Mouse (Mus musculus): ENCODE measurements around the gene Mrpl33.
"Not testable (repeated sequence)": the region's sequence is repeated elsewhere in the genome, so short reads cannot be mapped to it uniquely, and the experiment has no call there.

Mrpl33 gene

GRCm38 (mm10) chr5:31598121-31598520 is 1.4 kb downstream of the Mrpl33 start:
- no peak for DNase-seq

DNA sequence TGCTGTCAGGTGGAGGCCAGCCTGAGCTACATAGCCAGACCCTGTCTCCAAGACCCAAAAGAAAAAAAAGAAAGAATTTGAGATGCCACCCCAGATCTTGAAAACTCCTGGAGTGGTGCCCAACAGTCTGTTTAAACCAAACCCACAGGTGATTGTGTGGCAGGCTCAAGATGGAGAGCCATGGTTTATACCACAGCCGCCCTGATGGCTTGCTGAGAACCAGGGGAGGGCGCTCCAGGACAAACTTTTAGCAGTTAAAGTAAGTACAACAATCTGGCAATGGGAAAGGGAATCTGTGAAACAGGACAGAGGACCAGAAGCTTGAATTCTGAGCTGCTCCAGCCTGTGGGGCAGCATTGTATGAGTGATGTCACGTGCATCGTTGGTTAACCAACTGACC is 1.8 kb downstream of the Mrpl33 start:
- peak; percentile 33 for DNase-seq

GRCm38 (mm10) chr5:31599161-31599560 is 2.4 kb downstream of the Mrpl33 start:
- DNase-seq: no peak

DNA sequence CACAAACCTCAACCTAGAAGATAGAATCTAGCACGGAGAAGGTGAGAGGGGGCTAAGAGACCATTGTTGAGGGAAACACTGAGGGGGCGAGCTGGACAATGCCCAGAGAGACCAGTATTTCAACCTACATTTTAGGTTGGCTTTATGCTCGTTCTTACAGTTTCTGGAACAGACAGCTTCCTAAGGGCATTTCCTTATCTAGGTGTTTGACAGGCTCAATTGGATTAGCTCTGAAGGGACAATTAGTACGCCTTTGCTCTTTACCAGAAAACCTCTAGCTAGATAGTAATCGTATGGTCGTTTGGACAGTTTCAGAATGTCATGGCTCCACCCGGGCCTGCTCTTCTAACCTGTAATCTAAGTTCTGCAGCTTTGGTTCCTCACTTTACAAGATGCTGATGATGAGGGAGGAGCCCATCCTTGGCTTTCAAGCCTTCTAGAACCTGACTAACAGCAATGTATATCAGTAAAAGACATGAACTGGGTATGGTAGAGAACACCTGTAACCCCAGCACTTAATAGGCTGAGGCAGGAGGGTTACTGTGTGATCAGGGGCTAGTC is 4.5 kb downstream of the Mrpl33 start:
- no peak for DNase-seq

DNA sequence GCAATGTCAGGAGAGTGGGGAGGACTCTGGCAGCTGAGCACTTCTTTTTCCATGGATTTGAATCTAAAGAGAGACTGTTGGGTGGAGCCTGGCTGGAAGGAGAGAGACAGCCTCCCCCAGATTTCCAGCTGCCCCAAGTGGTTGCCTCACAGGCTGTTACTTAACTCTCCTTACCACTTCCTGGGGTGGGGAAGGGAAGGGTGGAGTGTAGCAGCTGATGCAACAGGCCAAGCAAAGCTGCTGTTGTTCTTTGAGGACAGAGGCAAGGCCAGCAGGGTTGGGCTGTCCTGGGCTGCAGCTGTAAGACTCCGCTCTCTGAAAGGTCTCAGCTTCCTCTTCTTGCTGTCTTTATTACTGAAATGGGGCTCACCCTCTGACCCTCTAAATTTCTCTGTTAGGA is 5.6 kb downstream of the Mrpl33 start:
- DNase-seq: no peak

DNA sequence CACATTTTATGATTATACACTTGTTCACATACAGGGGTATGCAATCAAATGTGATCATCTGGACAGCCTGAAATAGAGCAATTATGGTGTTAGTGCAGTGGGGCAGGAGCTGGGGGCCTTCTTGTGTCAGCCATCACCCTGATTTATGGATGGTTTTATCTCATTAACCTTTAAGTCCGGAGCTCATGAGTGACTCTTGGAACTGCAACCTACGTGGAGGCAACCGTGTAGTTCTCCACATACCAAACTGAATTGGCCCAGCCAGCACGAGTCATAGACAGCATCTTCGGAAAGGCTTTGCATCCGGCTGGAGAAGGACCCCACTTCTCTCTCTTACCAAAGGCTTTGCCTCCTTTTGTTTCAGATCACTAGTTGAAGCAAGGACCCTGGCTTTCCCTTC is 7.0 kb downstream of the Mrpl33 start:
- DNase-seq: no peak

DNA sequence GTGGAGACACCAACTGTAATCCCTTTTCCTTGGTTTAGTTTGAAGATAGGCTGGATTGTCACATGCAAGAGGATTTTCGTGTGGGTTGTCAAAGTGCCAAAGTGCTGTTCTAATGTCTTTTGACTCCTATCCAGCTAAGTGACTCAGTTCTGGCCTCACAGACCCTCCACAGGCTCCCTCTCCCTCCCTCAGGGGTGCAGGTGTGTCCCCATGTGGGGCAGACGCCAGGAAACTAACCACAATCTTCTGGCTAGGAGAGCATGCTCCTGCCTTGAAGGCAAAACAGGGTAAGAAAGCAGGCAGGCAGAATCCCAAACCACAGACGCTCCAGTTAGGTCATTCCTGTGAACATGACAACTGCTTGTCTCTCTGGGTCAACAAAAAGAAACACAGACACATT is 9.4 kb downstream of the Mrpl33 start:
- no peak for DNase-seq

DNA sequence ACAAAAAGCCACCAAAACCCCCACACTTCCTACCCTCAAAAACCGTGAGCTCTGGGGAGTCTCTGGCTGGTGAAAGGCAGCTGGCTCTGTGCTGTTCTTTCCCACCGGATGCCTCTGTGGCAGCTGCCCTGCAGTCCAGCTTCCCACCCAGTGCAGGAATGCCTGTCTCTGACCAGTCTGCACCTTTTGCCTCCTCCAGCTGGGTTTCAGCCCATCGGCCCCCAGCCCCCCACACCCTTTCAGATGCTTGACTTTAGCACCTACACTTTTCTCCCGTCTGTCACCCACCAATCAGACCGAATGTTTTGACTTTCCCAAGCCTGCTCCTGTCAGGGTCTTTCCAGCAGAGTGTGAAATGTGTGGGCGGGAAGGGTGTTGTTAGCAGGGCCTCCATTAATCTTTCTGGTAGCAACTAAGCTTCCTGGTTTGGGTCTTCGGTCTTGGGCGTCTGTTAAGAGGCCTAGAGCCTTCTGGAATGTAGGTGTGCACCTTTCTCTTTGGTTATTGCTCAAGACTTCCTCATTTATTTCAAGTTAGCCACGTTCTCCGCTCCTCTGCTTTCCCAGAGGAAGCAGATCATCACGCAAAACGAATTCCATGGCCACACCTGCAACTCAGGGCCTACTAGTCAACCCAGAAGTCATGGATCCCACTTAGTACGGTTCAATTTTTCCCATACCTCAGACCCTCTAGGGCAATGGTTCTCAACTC is 13.8 kb downstream of the Mrpl33 start:
- no peak for DNase-seq

- DNase-seq: no peak
Observed at GRCm38 (mm10) chr5:31611186-31611585, 14.5 kb downstream of the Mrpl33 start.

DNA sequence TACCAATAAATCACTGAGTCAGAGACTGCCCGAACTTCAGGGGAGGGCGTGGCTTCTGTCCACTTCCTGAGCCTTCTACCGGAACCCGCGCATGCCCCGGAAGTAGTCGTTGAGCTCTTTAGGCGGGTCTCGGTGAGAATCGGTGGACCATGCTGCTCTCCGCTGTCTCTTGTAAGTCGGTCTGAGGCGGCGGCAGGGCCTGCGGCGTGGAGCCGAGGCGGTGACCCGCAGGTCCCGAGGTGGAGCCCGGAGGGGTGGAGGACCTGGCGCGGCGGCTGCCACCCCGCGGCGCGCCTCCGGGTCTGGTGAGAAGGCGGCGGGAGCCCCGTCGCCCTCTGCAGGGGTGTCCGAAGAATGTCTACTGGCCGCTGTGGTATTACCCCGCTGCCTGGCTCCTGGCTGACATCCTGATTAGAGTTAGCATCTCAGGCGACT is 17.1 kb downstream of the Mrpl33 start:
- DNase-seq: peak; percentile 94

DNA sequence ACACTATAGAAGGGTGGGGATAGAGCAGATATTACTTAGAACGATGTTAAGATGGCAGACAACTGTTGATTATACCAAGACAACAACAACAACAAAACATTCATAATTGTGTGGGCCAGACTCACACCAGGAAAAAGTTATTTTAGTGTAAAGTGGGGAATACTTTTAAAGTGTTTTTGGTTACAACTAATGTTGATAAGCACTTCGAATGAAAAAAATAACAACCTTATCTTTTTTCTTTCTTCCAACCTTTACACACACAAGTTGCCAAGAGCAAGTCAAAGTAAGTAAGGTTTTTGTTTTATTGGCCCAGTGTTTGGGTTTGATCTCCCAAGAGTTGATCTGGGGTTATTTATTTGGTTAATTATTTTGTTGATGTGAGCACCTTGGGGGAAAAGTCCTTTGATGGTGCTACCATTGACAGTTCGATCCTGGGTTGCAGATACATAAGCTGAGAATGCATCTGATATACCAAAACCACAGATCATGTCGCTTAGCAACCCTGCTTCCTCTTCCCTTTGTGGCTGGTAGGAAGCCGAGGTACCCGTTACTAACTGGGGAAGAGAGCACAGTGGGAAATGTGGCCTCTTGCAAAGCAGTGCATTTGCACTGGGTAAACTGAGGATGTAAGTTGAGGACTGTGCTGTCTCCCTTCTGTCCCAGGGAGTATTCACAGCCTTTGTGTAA is 17.7 kb downstream of the Mrpl33 start:
- DNase-seq: no peak

DNA sequence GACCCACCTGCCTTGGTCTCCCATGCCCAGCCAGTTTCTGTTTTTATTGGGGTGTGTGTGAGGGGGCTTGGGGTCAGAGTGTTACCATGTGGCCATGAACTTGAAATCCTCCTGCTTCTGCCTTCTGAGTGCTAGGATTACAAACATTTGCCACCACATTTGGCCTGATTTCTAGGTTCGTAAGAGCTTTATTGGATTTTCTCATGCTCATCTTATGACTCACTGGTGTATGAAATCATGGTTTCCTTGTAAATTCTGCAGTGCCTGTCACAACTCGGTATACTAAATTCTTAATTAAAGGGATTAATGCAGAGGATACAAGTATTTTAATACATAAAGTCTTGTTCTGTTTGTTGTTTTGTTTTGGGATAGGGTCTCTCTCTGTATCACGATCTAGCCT is 23.6 kb downstream of the Mrpl33 start:
- no peak for DNase-seq

GRCm38 (mm10) chr5:31627117-31627516 is 30.4 kb downstream of the Mrpl33 start:
- DNase-seq: no peak

DNA sequence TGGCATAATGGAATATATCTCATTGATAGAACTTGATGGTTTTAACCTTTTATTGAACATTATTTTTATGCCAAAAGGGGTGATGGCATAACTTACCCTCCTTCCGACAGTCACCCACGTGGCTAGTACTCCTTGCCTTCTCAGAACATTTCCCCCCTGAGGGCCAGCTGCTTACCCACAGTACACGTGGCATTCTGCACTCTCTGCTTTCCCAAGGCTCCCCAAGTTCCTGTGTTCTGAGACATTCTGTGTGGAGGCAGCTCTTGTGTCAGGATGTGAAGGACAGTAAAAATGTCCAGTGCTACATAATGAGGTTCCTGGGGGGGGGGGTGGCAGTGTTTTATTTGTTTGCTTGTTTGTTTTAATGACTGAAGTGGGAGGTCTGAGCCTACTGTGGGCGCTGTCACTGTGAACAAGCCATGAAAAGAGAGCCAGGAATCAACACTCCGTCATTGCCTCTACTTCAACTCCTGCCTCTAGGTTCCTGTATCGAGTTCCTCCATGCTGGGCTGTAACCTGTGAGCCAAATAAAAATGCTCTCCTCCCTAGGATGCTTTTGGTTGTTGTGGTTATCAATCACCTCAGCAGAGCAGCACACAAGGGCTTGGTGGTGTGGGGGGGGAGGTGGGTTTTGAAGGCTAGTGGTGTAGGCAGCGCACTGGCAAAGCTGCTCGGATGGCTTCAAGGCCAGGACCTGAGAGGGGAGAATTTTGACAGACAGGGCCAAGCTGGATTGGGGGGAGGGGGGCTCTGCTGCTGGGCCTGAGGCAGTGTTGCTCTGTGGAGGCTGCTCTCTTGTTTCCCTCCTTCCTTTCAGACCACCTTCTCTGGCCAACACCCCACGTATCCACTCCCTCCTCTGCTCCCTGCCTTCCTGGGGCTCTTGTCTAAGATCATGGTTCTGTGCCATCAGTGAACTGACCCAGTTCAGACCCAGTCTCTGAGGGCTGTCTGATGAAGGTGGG is 31.1 kb downstream of the Mrpl33 start:
- DNase-seq: no peak

DNA sequence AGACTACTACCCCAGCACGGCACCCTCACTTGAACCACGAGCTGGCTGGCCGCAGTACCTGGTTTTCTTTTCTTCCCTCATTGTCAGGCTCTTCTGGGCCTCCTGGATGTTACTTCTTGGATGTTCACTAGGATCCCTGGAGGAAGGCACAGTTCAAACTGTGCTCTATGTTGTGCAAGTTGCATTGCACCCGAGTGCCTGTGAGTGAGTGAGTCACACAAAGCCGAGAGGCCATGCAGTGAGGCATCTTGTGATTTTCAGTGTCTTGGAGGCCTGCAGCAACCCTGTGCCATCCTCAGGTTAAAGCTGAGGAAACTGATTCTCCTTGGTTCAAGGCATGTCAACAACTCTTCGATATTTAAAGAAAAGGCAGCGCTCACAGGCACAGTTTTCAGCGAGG is 31.8 kb downstream of the Mrpl33 start:
- no peak for DNase-seq

- peak; percentile 33 for DNase-seq
Observed at GRCm38 (mm10) chr5:31630064-31630463, 33.3 kb downstream of the Mrpl33 start.

DNA sequence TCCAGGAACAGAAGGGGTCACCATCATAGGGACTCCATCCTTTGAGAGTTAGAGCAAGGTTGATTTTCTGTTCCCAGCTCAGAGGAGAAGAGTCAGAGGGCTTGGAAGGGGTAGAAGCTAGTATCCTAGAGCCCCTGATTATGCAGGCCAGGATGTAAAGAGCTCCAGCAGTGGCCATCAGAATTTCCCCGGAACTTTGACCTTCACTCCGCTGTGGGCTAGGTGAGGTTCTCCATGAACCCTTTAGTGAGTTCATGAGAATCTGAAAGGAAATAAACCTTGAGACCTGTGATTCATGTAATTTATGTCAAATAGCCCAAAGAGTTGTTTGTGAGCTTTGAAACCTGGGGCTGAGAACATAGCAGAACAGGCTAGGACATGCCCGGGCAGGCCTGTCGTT is 34.4 kb downstream of the Mrpl33 start:
- DNase-seq: not testable (repeated sequence)

DNA sequence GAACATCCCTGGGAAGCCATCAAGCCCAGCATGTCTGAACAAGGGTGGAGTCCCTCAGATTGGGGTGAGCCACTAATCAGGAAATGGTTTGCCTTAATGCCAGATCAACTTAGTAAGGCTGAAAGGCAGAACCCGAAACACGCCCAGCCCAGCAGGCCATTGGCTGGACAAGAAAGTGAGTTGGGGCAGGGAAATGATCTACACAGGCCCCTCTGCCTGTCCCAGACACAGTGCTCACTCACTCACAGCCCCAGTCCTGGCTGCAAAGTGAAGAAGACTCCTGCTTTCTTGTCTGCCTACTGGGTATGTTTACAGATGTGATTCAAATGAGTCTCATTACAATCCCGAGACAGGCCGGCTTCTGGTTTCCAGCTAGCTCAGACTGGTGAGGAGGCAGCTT is 37.4 kb downstream of the Mrpl33 start:
- DNase-seq: no peak

- DNase-seq: no peak
Observed at GRCm38 (mm10) chr5:31634679-31635078, 37.9 kb downstream of the Mrpl33 start.

GRCm38 (mm10) chr5:31636636-31637253 is 40.0 kb downstream of the Mrpl33 start:
- DNase-seq: peak; percentile 66

DNA sequence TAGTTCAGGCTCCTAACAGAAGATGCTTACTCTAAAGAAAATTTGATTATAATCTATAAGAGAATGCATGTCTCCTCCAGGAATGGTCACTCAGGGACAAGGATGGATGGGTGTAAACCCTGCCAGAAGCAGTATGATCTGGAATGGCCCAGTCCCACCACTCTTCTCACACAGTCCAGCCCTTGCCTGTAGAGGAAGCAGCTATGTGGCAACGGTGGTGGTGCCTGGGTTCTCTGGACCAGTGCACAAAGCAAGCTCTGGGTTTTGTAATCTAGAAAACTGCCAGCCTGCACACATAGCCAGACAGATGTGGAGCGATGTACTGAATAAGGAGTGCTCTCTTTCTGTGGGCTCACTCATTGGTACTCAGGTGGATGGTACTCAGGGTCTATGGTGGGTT is 43.8 kb downstream of the Mrpl33 start:
- no peak for DNase-seq

- DNase-seq: no peak
Observed at GRCm38 (mm10) chr5:31642300-31642699, 45.6 kb downstream of the Mrpl33 start.

DNA sequence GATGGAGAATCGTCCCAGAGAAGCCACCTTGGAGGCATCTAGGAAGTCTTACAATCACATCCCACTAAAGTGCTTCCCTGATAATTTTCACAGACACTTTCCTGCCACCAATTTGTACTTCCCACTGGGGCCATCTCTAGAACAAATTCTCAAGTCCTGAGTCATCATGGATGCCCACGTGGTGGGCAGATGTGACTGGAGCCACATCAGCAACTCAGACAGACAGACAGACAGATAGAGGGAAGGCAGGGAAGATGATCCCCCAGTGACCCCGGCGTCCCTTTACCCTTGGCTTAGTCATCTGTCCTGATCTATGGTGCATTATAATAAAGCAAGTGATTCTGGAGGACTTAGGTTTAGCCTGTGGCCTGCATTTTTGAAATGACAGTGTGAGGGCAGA is 47.5 kb downstream of the Mrpl33 start:
- no peak for DNase-seq

Data from retina, postnatal 1 day (tissue).